Mouse (Mus musculus) G1E (cell line): ENCODE measurements around the gene Kidins220. TPM values are rescaled to one million over a fixed set of nuclear protein-coding genes. Genes with fewer than 3 reads are reported as not detected.

ENCODE experiments used
- ATAC-seq: 2 replicates; pipeline ENCODE4 v1.8.0; 2016; ENCODE audit warnings: mild to moderate bottlenecking; ENCODE audit not compliant: insufficient number of reproducible peaks, poor library complexity, low FRiP score, severe bottlenecking; ENCODE audit errors: extremely low read depth
- DNase-seq: peaks from one replicate; pipeline ENCODE4 v3.0.0; 2012; ENCODE audit warnings: low spot score
- H3K27me3 ChIP-seq: 2 replicates; pipeline ENCODE4 v1.6.1; 2012; ENCODE audit warnings: mild to moderate bottlenecking, low read length, inconsistent platforms; ENCODE audit not compliant: insufficient read depth
- H3K36me3 ChIP-seq: replicated peaks from 2 replicates; pipeline ENCODE3; 2012; ENCODE audit warnings: mild to moderate bottlenecking, inconsistent platforms
- H3K4me1 ChIP-seq: 2 replicates; pipeline ENCODE4 v1.6.1; 2012; ENCODE audit warnings: low read depth, low read length, inconsistent platforms, mixed read lengths; ENCODE audit not compliant: insufficient read depth
- H3K4me3 ChIP-seq: 2 replicates; pipeline ENCODE4 v1.5.1; 2012; ENCODE audit warnings: low read depth, mild to moderate bottlenecking, inconsistent platforms, low read length, moderate library complexity, mixed read lengths
- H3K9me3 ChIP-seq: replicated peaks from 2 replicates; pipeline ENCODE4 v1.6.1; 2012; ENCODE audit warnings: inconsistent platforms
- CTCF ChIP-seq: IDR thresholded peaks from 2 replicates; pipeline ENCODE4 v1.5.1; 2012; ENCODE audit warnings: low read depth, low read length, inconsistent platforms, mixed read lengths
- GATA1 ChIP-seq: IDR thresholded peaks from 2 replicates; pipeline ENCODE4 v1.6.1; 2012; ENCODE audit warnings: borderline replicate concordance, low read length, inconsistent platforms, mixed read lengths
- GATA2 ChIP-seq: IDR thresholded peaks from 2 replicates; pipeline ENCODE4 v1.6.1; 2012; ENCODE audit warnings: low read depth, low read length, inconsistent platforms, borderline replicate concordance
- POLR2AphosphoS5 ChIP-seq: IDR thresholded peaks from 2 replicates; pipeline ENCODE4 v1.6.1; 2012; ENCODE audit warnings: low read depth, low read length, inconsistent platforms; ENCODE audit not compliant: insufficient replicate concordance
- TAL1 ChIP-seq: conservative IDR thresholded peaks from 2 replicates; pipeline ENCODE4 v1.6.1; 2012; ENCODE audit warnings: low read depth, low read length, inconsistent platforms, mixed read lengths
- polyA plus RNA-seq: library from polyadenylated mRNA; stranded (reverse); fragments of >175 nt; gene quantifications from 2 replicates; pipeline ENCODE4 v1.2.3, GENCODE M21; 2012
- total RNA-seq, 2 experiments: library from RNA; stranded (forward) in 1 of 2; stranded (reverse) in 1 of 2; fragments of 200-1000 nt in 1 of 2; fragments of >200 nt in 1 of 2; fragmentation: Nextera tagmentation in 1 of 2; gene quantifications; 2 replicates each; pipeline ENCODE4 v1.2.3; 2014 to 2017

Kidins220 gene
- total and polyA plus RNA-seq, 3 experiments: 42.4 to 88.5 (median 79.5) TPM

- ATAC-seq (no peak), DNase-seq (no peak)
- peaks cover 70% of the 10 kb centered on the region for H3K36me3 ChIP-seq
- no peak for TF ChIP-seq GATA2
- TF ChIP-seq TAL1: no peak
- no peak for TF ChIP-seq POLR2AphosphoS5
- TF ChIP-seq CTCF: no peak
- TF ChIP-seq GATA1: no peak
- no peak overlapping the region for H3K4me3 ChIP-seq
- no peaks in the 10 kb centered on the region for H3K27me3 ChIP-seq
- no peaks in the 10 kb centered on the region for H3K9me3 ChIP-seq
- no peaks in the 10 kb centered on the region; the same call in 1 of the 2 replicates for H3K4me1 ChIP-seq
Observed at GRCm38 (mm10) chr12:25033662-25034337, 59.1 kb downstream of the Kidins220 start.

DNA sequence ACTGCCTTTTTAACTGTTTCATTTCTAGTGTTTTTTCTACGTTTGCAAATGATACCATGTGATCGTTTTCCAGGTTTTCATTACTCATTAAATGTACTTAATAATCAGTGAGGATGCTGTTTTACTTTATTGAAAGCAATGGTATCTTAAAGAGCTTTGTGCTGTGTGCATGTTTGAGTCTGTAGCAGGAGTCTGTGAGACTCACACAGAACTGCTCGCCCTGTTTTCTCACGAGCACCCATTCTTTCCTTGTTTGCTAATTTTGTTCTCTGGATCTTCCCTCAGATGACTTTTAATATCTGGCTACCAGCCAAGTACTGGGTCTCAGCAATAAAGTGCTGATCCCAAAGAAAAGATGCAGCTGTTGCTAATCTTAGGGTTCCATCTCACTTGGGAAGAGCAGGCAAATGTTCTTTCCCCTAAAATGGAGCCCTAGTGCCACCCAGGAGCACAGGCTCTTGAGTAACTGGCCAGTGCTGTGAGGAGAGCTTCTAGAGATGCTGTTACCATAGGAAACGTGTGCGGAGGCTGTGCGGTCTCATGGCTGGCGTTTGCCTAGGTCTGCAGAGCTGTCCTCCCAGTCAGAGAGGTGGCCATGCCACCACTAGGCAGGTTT lies 59.7 kb downstream of the Kidins220 start:
- no peak for ATAC-seq
- Histone ChIP-seq H3K27me3 (no peaks in the 10 kb centered on the region), H3K9me3 (no peaks in the 10 kb centered on the region), H3K4me1 (no peaks in the 10 kb centered on the region; the same call in 1 of the 2 replicates), H3K36me3 (peaks cover 66% of the 10 kb centered on the region), H3K4me3 (no peak overlapping the region)
- TF ChIP-seq GATA2 (no peak), GATA1 (no peak), CTCF (no peak), POLR2AphosphoS5 (no peak), TAL1 (no peak)
- no peak for DNase-seq

GRCm38 (mm10) chr12:25036024-25036423 lies 61.3 kb downstream of the Kidins220 start:
- DNase-seq: no peak
- H3K27me3 ChIP-seq: no peaks in the 10 kb centered on the region
- no peaks in the 10 kb centered on the region; the same call in 1 of the 2 replicates for H3K4me1 ChIP-seq
- no peak for TF ChIP-seq TAL1
- no peak for ATAC-seq
- H3K9me3 ChIP-seq: no peaks in the 10 kb centered on the region
- H3K36me3 ChIP-seq: peaks cover 65% of the 10 kb centered on the region
- no peak overlapping the region for H3K4me3 ChIP-seq

DNA sequence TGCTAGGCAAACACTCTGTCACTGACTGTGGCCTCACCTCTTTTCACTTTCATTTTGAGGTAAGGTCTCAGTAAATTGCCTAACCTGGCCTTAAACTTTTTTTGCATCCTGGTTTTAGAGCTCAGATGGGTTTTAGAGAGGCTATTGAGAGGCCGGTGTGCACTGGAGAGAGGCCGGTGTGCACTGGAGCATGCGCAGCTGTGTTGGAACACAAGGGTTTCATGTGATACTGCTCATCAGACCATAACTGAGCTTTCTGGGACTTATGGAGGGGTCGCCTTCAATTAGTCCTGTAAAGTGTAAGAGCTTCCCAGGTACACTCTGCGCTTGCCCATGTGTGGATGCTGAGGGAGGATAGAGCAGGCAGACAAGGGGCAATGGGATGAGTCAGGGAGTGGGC lies 62.5 kb downstream of the Kidins220 start:
- ATAC-seq (no peak), DNase-seq (no peak)
- Histone ChIP-seq H3K9me3 (no peaks in the 10 kb centered on the region), H3K4me3 (no peak overlapping the region), H3K4me1 (no peaks in the 10 kb centered on the region; the same call in 1 of the 2 replicates), H3K27me3 (no peaks in the 10 kb centered on the region), H3K36me3 (peaks cover 66% of the 10 kb centered on the region)
- TF ChIP-seq GATA1 (no peak), POLR2AphosphoS5 (no peak), GATA2 (no peak), TAL1 (no peak)

- Histone ChIP-seq H3K36me3 (peaks cover 68% of the 10 kb centered on the region), H3K4me1 (no peaks in the 10 kb centered on the region; the same call in 1 of the 2 replicates), H3K4me3 (no peak overlapping the region), H3K9me3 (no peaks in the 10 kb centered on the region), H3K27me3 (no peaks in the 10 kb centered on the region)
- no peak for TF ChIP-seq CTCF
- DNase-seq (no peak), ATAC-seq (no peak)
Observed at GRCm38 (mm10) chr12:25037681-25038472, 63.2 kb downstream of the Kidins220 start.

DNA sequence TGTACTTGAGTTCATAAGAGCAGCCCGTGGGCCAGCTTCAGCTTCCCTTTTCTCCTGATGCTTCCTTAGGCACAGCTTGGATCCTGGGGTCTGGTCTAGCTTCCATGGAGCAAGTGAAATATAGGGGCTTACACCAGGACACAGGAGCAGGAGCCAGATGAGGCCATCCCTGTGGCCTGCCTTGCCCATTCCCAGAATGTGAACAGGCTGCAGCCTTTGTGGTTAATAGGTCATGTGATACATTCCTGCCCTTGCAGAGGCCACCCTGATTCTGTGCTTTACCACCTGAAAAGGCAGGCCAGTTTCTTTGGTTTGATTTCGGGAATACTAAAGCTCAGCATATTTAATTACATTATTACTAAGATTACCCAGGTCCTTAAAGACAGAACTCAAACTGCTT lies 69.3 kb downstream of the Kidins220 start:
- Histone ChIP-seq H3K4me1 (0 out of 2 replicates have a peak, but pooled peaks cover 4% of the 10 kb centered on the region), H3K36me3 (peaks cover 72% of the 10 kb centered on the region), H3K9me3 (no peaks in the 10 kb centered on the region), H3K27me3 (no peaks in the 10 kb centered on the region), H3K4me3 (no peak overlapping the region)
- DNase-seq (no peak), ATAC-seq (no peak)
- TF ChIP-seq CTCF: no peak
- TF ChIP-seq TAL1: no peak
- TF ChIP-seq POLR2AphosphoS5: no peak
- TF ChIP-seq GATA1: no peak
- TF ChIP-seq GATA2: no peak
